Mouse (Mus musculus): ENCODE results near the gene Dlg1.

DNA sequence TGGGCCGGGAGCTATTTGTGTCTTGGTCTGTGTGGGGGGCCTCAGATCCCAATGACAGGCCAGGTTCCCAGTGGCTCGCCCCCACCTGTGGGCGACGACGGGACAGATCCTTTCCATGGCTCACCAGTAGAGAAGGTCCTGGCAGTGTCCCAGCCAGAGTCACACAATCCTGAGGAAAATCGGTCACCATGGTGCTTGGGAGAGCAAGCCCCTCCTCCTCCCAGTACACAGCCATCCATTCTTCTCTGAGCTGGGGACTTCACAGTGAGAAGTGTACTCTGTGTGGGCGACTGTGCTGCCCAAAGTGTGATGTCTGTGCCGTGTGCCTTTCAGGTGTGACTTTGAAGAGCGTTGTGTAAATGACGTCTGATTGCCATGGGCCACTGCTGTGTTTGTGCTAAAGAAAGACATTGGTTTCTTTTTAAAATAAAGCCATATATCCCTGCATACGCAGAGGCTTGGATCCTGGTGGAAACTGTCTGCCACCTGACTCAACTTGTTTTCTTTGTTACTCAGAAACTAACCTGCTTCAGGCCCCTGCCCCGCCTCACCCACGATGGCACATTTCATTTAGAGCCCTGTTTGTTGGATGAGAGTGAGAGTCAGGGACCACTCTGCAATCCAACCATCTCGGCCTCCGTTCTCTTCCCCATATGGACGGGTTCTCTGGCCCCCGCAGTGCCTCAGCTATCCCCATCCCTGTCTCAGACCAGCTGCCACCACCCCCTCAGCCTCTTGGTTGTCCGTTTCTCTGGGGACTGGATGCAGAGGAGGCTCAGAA is 235.5 kb downstream of the Dlg1 start:
- TF ChIP-seq CTCF (conservative IDR thresholded peaks at IDR 0.05; ENCODE audit: insufficient read depth, insufficient read length, low read depth, low read length) (no peak), POLR2A (IDR thresholded peaks at IDR 0.05; ENCODE audit: low read depth, low read length) (no peak)
